Mouse (Mus musculus) ES-E14 (cell line): ENCODE measurements around the gene Hsp90ab1. TPM values are rescaled to one million over a fixed set of nuclear protein-coding genes. Genes with fewer than 3 reads are reported as not detected.

Experiments used
- DNase-seq: peaks from one replicate; pipeline ENCODE4 v3.0.0-alpha.2; 2013; ENCODE audit warnings: low read depth, low spot score
- H3K27ac ChIP-seq: 2 replicates; pipeline ENCODE4 v1.5.1; 2012; ENCODE audit warnings: low read depth, mild to moderate bottlenecking, low read length, moderate library complexity, mixed read lengths; ENCODE audit not compliant: poor library complexity, insufficient read depth, severe bottlenecking
- H3K36me3 ChIP-seq: 2 replicates; pipeline ENCODE4 v1.6.1; 2012; ENCODE audit warnings: mild to moderate bottlenecking, low read length, moderate library complexity, mixed read lengths; ENCODE audit not compliant: control insufficient read depth, poor library complexity, insufficient read depth, severe bottlenecking
- H3K4me1 ChIP-seq, 2 experiments: fragments of 150-350 bp in 1 of 2; sonication (generic) in 1 of 2; 2 replicates each; pipeline ENCODE4 v1.6.1; 2012; ENCODE audit warnings: low read length in 2 of 2, mild to moderate bottlenecking in 1 of 2, mixed read lengths in 1 of 2; ENCODE audit not compliant: control insufficient read depth in 2 of 2, insufficient read depth in 2 of 2, poor library complexity in 1 of 2
- H3K4me3 ChIP-seq, 2 experiments: fragments of 150-350 bp in 1 of 2; sonication (generic) in 1 of 2; 2 replicates each; pipeline ENCODE4 v1.5.1; 2012; ENCODE audit warnings: low read length in 2 of 2, low read depth in 1 of 2, mild to moderate bottlenecking in 1 of 2, mixed read lengths in 1 of 2; ENCODE audit not compliant: insufficient read depth in 1 of 2, poor library complexity in 1 of 2, severe bottlenecking in 1 of 2
- H3K9ac ChIP-seq: 2 replicates; pipeline ENCODE4 v1.6.1; 2012; ENCODE audit warnings: low read depth, mild to moderate bottlenecking, low read length, mixed read lengths; ENCODE audit not compliant: poor library complexity, insufficient read depth, severe bottlenecking
- H3K9me3 ChIP-seq: fragments of 150-350 bp; sonication (generic); 2 replicates; pipeline ENCODE4 v1.6.1; 2012; ENCODE audit warnings: low read depth, mild to moderate bottlenecking, low read length; ENCODE audit not compliant: control insufficient read depth, insufficient read depth
- CHD2 ChIP-seq: IDR thresholded peaks from 2 replicates; pipeline ENCODE4 v1.6.1; 2014; ENCODE audit warnings: mild to moderate bottlenecking, low read depth, low read length, inconsistent platforms
- HCFC1 ChIP-seq: IDR thresholded peaks from 2 replicates; pipeline ENCODE4 v1.6.1; 2012; ENCODE audit warnings: low read length, inconsistent platforms, borderline replicate concordance; ENCODE audit not compliant: insufficient read depth
- MAFK ChIP-seq: IDR thresholded peaks from 2 replicates; pipeline ENCODE4 v1.6.1; 2014; ENCODE audit warnings: mild to moderate bottlenecking, low read depth, low read length, inconsistent platforms; ENCODE audit not compliant: insufficient read depth
- ZC3H11A ChIP-seq: IDR thresholded peaks from 2 replicates; pipeline ENCODE4 v1.6.1; 2012; ENCODE audit warnings: low read depth, mild to moderate bottlenecking, inconsistent platforms, low read length, borderline replicate concordance
- ZNF384 ChIP-seq: IDR thresholded peaks from 2 replicates; pipeline ENCODE4 v1.6.1; 2012; ENCODE audit warnings: low read depth, low read length, inconsistent platforms
- in situ Hi-C, 2 experiments: fragments of 600-800 bp; cut with MboI; formaldehyde crosslinking; loops; one replicate each; pipeline ENCODE4 v1.15.1; 2025; ENCODE audit warnings: low sequenced_read_pairs in 2 of 2, inconsistent platforms in 1 of 2; ENCODE audit not compliant: unreplicated experiment in 2 of 2
- total RNA-seq: library from RNA; depleted of rRNA; stranded (reverse); fragments of 300-350 nt; gene quantifications from 2 replicates; pipeline ENCODE4 v1.2.3, GENCODE M21; 2012

The Hsp90ab1 gene
- total RNA-seq, 1 experiment = 1,660 TPM

DNA sequence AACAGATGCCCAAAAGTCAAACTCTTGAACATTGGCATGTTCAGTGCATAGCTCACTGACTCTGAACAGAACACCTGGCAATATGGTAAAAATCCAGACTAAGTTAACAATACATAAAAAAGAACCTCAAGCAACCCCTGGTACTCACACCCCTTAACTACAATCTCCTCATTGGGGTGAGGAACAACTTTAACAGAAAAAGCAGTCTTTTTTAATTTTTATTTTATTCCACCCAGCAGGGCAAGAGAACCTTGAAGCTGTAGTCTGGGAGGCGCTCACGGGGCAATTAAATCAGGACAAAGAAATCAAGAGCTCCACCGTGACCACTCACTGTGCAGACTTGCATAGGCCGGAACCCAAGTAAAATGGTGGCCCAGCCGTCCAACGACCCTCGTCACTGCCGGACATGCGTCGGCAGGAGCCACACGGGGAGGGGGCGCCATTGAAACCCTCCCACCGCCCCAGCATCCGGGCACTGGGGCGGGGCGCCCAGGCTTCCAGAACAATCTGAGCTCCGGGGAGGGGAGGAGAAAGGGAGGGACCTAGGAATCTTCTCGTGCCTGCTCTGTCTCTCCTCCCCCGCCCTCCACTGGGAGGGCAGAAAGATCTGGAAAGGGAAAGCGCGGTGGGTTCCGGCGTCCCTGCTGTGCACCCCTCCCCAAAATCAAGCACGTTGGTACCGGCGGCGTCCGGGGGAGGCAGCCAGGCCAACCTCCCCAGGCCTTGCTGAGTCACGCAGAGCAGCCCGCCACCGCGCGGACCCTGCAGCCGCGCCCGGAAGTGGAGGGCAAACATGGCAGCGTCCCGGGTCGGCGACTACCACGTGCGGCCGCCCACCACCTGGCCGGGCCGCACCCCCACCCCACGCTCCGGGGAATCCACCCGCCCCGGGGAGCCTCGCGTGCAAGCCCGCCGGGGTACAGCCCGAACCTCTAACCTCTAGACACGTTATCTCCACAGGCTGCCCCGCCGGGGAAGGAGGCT lies 676 bp downstream of the Hsp90ab1 start:
- peaks cover 52% of the 10 kb centered on the region for H3K36me3 ChIP-seq
- in situ Hi-C loops = no loop called here
- H3K4me1 ChIP-seq = peaks cover 0 to 3% of the 10 kb centered on the region in 2 experiments; a peak in 1 of 4 replicates
- no peaks in the 10 kb centered on the region for H3K9me3 ChIP-seq
- H3K4me3 ChIP-seq = peak overlapping the region; percentile 90 to 95
- TF ChIP-seq CHD2 (no peak; the same call in 1 of the 2 replicates), MAFK (peak; percentile 70)
- H3K9ac ChIP-seq = peak overlapping the region; percentile 99
- no peak for DNase-seq
- H3K27ac ChIP-seq = peak overlapping the region; percentile 99

DNA sequence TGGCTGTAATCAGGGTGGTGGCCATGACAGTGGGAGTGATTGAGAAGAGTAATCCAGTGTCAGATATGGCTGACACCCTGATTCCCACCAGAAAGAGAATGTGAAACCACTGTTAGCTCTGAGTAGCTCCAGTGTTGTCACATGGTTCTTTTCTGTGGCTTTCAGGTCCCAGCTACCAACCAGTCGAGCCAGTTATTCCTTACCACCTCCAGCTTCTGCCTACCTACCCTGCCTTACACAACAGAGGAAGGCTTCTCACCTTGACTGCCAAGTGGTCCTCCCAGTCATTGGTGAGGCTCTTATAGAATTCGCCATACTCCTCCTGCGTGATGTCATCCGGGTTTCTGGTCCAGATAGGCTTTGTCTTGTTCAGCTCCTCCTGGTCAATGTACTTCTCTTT lies 3.1 kb downstream of the Hsp90ab1 start:
- Histone ChIP-seq H3K36me3 (peaks cover 73% of the 10 kb centered on the region), H3K9ac (no peak overlapping the region), H3K4me3 (peak overlapping the region; percentile 90 to 95; a peak in 3 of 4 replicates), H3K27ac (peak overlapping the region; percentile 11; the same call in 1 of the 2 replicates), H3K9me3 (no peaks in the 10 kb centered on the region), H3K4me1 (peaks cover 0 to 2% of the 10 kb centered on the region in 2 experiments; a peak in 1 of 4 replicates)
- no peak for TF ChIP-seq CHD2
- no peak for TF ChIP-seq ZC3H11A
- no peak for TF ChIP-seq HCFC1
- TF ChIP-seq MAFK = no peak
- no peak for TF ChIP-seq ZNF384
- in situ Hi-C loops = no loop called here
- DNase-seq = no peak

DNA sequence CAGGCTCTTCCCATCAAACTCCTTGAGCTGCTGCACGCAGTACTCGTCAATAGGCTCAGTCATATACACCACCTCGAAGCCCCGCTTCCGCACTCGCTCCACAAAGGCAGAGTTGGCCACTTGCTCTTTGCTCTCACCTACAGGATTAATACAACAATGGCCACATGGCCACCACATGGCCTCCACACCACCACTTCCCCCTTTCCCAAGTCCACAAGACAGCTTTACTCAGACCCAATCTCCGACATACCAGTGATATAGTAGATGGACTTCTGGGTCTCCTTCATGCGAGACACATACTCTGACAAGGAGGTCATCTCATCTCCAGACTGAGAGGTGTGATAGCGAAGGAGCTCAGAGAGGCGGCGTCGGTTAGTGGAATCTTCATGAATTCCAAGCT lies 4.1 kb downstream of the Hsp90ab1 start:
- no peak for DNase-seq

DNA sequence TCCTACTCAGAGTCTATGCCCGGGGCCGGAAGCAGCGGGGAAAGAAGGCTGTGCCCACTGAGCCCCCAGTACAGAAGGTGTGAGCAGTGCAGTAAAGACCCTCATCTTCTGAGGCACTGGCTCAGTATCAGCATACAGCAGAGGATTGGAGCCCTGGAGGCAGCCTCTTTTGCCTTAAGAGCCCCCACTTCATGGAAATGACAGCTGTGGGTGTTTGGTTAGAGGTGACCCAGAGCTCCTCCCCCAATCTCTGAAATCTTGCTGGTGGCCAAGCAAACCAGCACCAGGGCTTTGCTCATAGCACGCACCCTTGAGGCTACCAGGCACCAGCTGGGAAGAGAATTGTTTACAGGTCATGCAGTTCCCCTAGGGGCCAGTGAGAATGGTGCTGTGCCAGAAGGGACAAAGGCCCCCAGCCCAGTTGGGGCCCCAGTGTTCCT lies 5.9 kb downstream of the Hsp90ab1 start:
- Histone ChIP-seq H3K9me3 (no peaks in the 10 kb centered on the region), H3K4me3 (no peak overlapping the region), H3K36me3 (peaks cover 67% of the 10 kb centered on the region), H3K4me1 (peaks cover 0 to 3% of the 10 kb centered on the region in 2 experiments; a peak in 1 of 4 replicates), H3K9ac (no peak overlapping the region), H3K27ac (no peak overlapping the region)
- no peak for DNase-seq
- in situ Hi-C loops = no loop called here
- no peak for TF ChIP-seq ZC3H11A
- TF ChIP-seq HCFC1 = no peak
- no peak for TF ChIP-seq ZNF384
- no peak for TF ChIP-seq MAFK
- TF ChIP-seq CHD2 = no peak; the same call in 1 of the 2 replicates

More for the DNA sequence above, 4.1 kb downstream of the Hsp90ab1 start:
- in situ Hi-C loops = no loop called here
- Histone ChIP-seq H3K4me3 (no peak overlapping the region), H3K27ac (no peak overlapping the region), H3K9ac (no peak overlapping the region), H3K4me1 (peaks cover 0 to 3% of the 10 kb centered on the region in 2 experiments; a peak in 1 of 4 replicates), H3K36me3 (peaks cover 74% of the 10 kb centered on the region), H3K9me3 (no peaks in the 10 kb centered on the region)
- 0 out of 2 replicates have a peak, but pooled peaks have one; percentile 28 for TF ChIP-seq CHD2
- no peak for TF ChIP-seq ZNF384
- TF ChIP-seq ZC3H11A = no peak
